Mouse (Mus musculus): ENCODE data around the gene Hs3st2. TPM values are rescaled to one million over a fixed set of nuclear protein-coding genes. Genes with fewer than 3 reads are reported as not detected.

Hs3st2 gene
- polyA plus RNA-seq, 1 experiment from 2014 or later = 0.07 TPM

DNA sequence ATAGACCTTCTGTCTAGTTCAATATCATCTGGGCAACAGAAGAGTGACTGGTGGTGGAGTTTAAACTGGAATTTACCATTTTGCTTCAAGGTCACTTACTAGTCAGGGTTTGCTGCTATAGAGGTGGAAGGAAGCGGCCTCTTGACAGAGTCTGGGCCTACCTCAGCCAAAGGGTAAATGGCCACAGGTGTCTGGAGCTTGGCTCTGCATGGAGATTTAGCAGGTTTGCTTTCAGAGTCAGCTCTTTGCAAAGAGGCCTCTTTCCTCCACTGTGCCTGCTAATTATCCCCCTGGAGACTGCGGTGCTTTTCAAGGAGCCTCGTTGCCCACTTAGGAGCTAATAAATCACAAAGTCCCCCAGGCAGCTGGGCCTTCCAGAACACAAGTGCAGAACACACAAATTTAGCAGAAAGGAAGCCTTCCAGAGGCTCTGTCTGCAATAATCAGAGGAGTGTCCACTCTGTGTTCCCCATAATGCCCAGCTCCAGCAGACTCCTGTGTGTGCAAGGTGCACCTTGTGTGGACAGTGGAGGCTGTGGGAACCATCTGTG lies 99.9 kb downstream of the Hs3st2 start:
- DNase-seq (ENCODE audit: low spot score) = peak; percentile 61
- peak; percentile 70; the same call in 1 of the 2 replicates for ATAC-seq (ENCODE audit: insufficient number of reproducible peaks, low FRiP score, low TSS enrichment, low read depth)
- Histone ChIP-seq H3K27me3 (ENCODE audit: control insufficient read depth, insufficient read depth, low read length) (no peaks in the 10 kb centered on the region), H3K27ac (replicated peaks; ENCODE audit: low read depth, low read length) (no peak overlapping the region), H3K4me3 (ENCODE audit: low read depth, low read length) (no peak overlapping the region), H3K9ac (ENCODE audit: low read length) (no peak overlapping the region), H3K4me1 (ENCODE audit: control insufficient read depth, insufficient read depth, low read length) (peaks cover 5% of the 10 kb centered on the region; the same call in 1 of the 2 replicates), H3K4me2 (ENCODE audit: low read depth, severe bottlenecking) (no peak overlapping the region), H3K9me3 (ENCODE audit: control insufficient read depth, low read length) (no peaks in the 10 kb centered on the region), H3K36me3 (ENCODE audit: control insufficient read depth, insufficient read depth, low read length) (no peaks in the 10 kb centered on the region)
- WGBS = 7% methylated on average over 3 of the region's 3 CpGs

DNA sequence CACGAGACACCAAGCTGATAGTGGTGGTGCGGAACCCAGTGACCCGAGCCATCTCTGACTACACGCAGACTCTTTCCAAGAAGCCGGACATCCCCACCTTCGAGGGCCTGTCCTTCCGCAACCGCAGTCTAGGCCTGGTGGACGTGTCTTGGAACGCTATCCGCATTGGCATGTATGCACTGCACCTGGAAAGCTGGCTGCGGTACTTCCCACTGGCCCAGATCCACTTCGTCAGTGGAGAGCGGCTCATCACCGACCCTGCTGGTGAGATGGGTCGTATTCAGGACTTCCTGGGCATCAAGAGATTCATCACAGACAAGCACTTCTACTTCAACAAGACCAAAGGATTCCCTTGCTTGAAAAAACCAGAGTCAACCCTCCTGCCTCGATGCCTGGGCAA lies 108.9 kb downstream of the Hs3st2 start:
- no peak overlapping the region for H3K4me3 ChIP-seq (ENCODE audit: low read depth, low read length)
- H3K9ac ChIP-seq (ENCODE audit: low read length) = no peak overlapping the region
- no peaks in the 10 kb centered on the region for H3K9me3 ChIP-seq (ENCODE audit: control insufficient read depth, low read length)
- H3K4me2 ChIP-seq (ENCODE audit: low read depth, severe bottlenecking) = no peak overlapping the region
- H3K27me3 ChIP-seq (ENCODE audit: control insufficient read depth, insufficient read depth, low read length) = no peaks in the 10 kb centered on the region
- no peaks in the 10 kb centered on the region for H3K4me1 ChIP-seq (ENCODE audit: control insufficient read depth, insufficient read depth, low read length)
- no peak for ATAC-seq (ENCODE audit: insufficient number of reproducible peaks, low FRiP score, low TSS enrichment, low read depth)
- 93% methylated on average over 17 of the region's 17 CpGs for WGBS
- DNase-seq (ENCODE audit: low spot score) = no peak
- no peak overlapping the region for H3K27ac ChIP-seq (replicated peaks; ENCODE audit: low read depth, low read length)
- H3K36me3 ChIP-seq (ENCODE audit: control insufficient read depth, insufficient read depth, low read length) = no peaks in the 10 kb centered on the region

DNA sequence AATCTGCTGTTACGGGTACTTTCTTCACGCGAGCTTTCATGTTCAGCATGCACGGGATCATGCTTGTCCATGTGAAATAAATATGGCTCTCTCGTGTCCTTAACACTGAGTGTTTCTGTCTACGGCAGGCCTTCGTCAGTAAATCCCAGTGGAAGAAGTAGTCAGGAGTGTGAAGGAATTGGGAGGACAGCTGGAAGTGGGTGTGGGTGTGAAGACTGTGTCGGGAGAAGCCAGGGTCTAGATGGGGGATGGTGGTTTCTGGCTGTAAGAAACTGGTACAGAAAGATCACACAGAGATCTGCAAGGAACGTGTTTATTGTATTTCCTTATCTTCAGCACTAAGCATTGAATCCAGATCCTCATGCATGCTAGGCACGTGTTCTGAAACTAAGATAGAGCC lies 110.0 kb downstream of the Hs3st2 start:
- H3K9ac ChIP-seq (ENCODE audit: low read length) = no peak overlapping the region
- no peaks in the 10 kb centered on the region for H3K36me3 ChIP-seq (ENCODE audit: control insufficient read depth, insufficient read depth, low read length)
- no peaks in the 10 kb centered on the region for H3K27me3 ChIP-seq (ENCODE audit: control insufficient read depth, insufficient read depth, low read length)
- 84% methylated on average over 10 of the region's 10 CpGs for WGBS
- H3K4me3 ChIP-seq (ENCODE audit: low read depth, low read length) = no peak overlapping the region
- no peaks in the 10 kb centered on the region for H3K9me3 ChIP-seq (ENCODE audit: control insufficient read depth, low read length)
- no peak overlapping the region for H3K27ac ChIP-seq (replicated peaks; ENCODE audit: low read depth, low read length)
- H3K4me1 ChIP-seq (ENCODE audit: control insufficient read depth, insufficient read depth, low read length) = no peaks in the 10 kb centered on the region
- ATAC-seq (ENCODE audit: insufficient number of reproducible peaks, low FRiP score, low TSS enrichment, low read depth) = no peak
- no peak for DNase-seq (ENCODE audit: low spot score)
- no peak overlapping the region for H3K4me2 ChIP-seq (ENCODE audit: low read depth, severe bottlenecking)

DNA sequence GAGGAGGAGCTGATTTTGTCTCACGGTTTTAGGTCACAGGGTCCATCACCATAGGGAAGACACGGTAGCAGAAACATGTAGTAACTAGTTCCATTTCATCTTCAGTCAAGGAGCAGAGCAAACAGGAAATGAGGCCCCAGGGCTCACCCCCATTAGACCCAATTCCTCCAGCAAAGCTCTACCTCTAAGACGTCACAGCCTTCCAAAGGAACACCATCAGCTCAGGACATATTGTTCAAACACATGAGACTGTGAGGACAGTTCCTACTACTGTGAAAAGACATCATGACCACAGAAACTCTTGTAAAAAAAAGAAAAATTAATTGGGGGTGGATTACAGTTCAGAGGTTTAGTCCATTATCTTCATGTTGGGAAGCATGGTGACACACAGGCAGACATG lies 125.1 kb downstream of the Hs3st2 start:
- no peaks in the 10 kb centered on the region for H3K27me3 ChIP-seq (ENCODE audit: control insufficient read depth, insufficient read depth, low read length)
- H3K4me3 ChIP-seq (ENCODE audit: low read depth, low read length) = no peak overlapping the region
- no peaks in the 10 kb centered on the region for H3K4me1 ChIP-seq (ENCODE audit: control insufficient read depth, insufficient read depth, low read length)
- whole genome bisulfite sequencing = 55% methylated on average over 3 of the region's 3 CpGs
- no peaks in the 10 kb centered on the region for H3K36me3 ChIP-seq (ENCODE audit: control insufficient read depth, insufficient read depth, low read length)
- DNase-seq (ENCODE audit: low spot score) (no peak), ATAC-seq (ENCODE audit: insufficient number of reproducible peaks, low FRiP score, low TSS enrichment, low read depth) (no peak)
- H3K9ac ChIP-seq (ENCODE audit: low read length) = no peak overlapping the region
- H3K9me3 ChIP-seq (ENCODE audit: control insufficient read depth, low read length) = 0 out of 2 replicates have a peak, but pooled peaks cover 2% of the 10 kb centered on the region
- H3K27ac ChIP-seq (replicated peaks; ENCODE audit: low read depth, low read length) = no peak overlapping the region
- H3K4me2 ChIP-seq (ENCODE audit: low read depth, severe bottlenecking) = no peak overlapping the region

DNA sequence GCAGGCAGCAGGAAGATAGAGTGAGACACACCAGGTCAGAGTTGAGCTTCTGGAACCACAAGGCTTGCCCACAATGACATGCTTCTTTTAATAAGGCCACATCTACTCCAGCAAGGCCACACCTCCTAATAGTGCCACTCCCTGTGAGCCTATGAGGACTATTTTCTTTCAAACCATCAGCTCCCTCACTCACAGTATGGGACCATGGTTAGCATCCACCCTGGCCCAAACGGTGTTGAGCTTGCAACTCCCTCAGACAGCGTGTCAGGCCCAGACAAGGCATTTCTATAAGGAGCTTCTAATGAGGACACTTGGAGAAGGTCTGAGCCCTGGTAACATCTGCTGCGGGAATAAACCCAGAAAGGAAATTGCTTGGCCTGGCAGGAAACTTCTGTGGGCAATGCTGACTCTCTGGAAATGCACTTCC lies 125.5 kb downstream of the Hs3st2 start:
- Histone ChIP-seq H3K9ac (ENCODE audit: low read length) (no peak overlapping the region), H3K4me3 (ENCODE audit: low read depth, low read length) (no peak overlapping the region), H3K9me3 (ENCODE audit: control insufficient read depth, low read length) (0 out of 2 replicates have a peak, but pooled peaks cover 2% of the 10 kb centered on the region), H3K4me1 (ENCODE audit: control insufficient read depth, insufficient read depth, low read length) (no peaks in the 10 kb centered on the region), H3K27me3 (ENCODE audit: control insufficient read depth, insufficient read depth, low read length) (no peaks in the 10 kb centered on the region), H3K27ac (replicated peaks; ENCODE audit: low read depth, low read length) (no peak overlapping the region), H3K36me3 (ENCODE audit: control insufficient read depth, insufficient read depth, low read length) (no peaks in the 10 kb centered on the region), H3K4me2 (ENCODE audit: low read depth, severe bottlenecking) (no peak overlapping the region)
- DNase-seq (ENCODE audit: low spot score) = no peak
- 79% methylated on average over 3 of the region's 3 CpGs for WGBS
- ATAC-seq (ENCODE audit: insufficient number of reproducible peaks, low FRiP score, low TSS enrichment, low read depth) = no peak

DNA sequence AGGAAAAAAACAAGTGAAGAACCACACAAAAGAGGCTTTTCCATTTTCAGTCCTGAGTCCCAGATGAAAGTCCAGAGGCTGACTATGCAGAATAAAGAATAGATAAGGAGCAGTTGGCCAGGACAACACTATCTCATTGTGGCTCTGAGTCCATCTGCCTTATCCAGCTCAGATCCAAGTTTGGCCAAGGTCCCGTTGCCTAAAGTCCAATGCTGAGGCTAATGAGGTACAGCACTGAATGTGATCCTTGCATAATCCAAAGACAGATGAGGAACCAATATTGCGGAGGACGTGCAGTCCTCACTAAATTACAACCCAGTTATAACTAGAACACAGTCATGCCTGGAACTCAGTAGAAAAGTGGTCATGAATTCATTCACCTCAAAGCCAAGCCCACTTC lies 130.5 kb downstream of the Hs3st2 start:
- 95% methylated on average over 3 of the region's 3 CpGs for WGBS
- Histone ChIP-seq H3K36me3 (ENCODE audit: control insufficient read depth, insufficient read depth, low read length) (no peaks in the 10 kb centered on the region), H3K4me1 (ENCODE audit: control insufficient read depth, insufficient read depth, low read length) (no peaks in the 10 kb centered on the region), H3K4me3 (ENCODE audit: low read depth, low read length) (no peak overlapping the region), H3K9me3 (ENCODE audit: control insufficient read depth, low read length) (0 out of 2 replicates have a peak, but pooled peaks cover 2% of the 10 kb centered on the region), H3K4me2 (ENCODE audit: low read depth, severe bottlenecking) (no peak overlapping the region), H3K27ac (replicated peaks; ENCODE audit: low read depth, low read length) (no peak overlapping the region), H3K27me3 (ENCODE audit: control insufficient read depth, insufficient read depth, low read length) (no peaks in the 10 kb centered on the region), H3K9ac (ENCODE audit: low read length) (no peak overlapping the region)
- no peak for DNase-seq (ENCODE audit: low spot score)
- no peak for ATAC-seq (ENCODE audit: insufficient number of reproducible peaks, low FRiP score, low TSS enrichment, low read depth)

DNA sequence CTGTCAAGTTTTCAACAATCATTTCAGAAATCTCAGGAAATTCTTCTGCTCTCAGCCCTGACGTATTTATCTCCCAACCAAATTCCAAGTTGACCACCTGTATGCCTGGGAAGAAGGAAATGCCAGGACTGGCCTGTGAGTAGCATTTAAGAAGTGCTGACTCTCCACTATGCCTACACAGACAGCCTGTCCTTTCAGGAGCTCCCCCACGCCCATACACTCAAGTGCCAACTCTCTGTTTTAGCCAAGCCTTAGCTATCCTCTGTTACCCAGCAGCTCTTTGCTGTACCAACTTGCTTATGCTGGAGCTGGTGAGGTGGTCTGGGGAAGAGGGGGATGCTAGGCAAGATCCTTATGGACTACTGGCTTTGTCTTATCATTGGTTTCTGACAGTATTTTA lies 137.4 kb downstream of the Hs3st2 start:
- no peak overlapping the region for H3K27ac ChIP-seq (replicated peaks; ENCODE audit: low read depth, low read length)
- H3K4me3 ChIP-seq (ENCODE audit: low read depth, low read length) = no peak overlapping the region
- no peaks in the 10 kb centered on the region for H3K4me1 ChIP-seq (ENCODE audit: control insufficient read depth, insufficient read depth, low read length)
- no peaks in the 10 kb centered on the region for H3K9me3 ChIP-seq (ENCODE audit: control insufficient read depth, low read length)
- H3K27me3 ChIP-seq (ENCODE audit: control insufficient read depth, insufficient read depth, low read length) = no peaks in the 10 kb centered on the region
- no peak for ATAC-seq (ENCODE audit: insufficient number of reproducible peaks, low FRiP score, low TSS enrichment, low read depth)
- 81% methylated on average over 2 of the region's 2 CpGs for WGBS
- H3K4me2 ChIP-seq (ENCODE audit: low read depth, severe bottlenecking) = no peak overlapping the region
- no peak for DNase-seq (ENCODE audit: low spot score)
- H3K9ac ChIP-seq (ENCODE audit: low read length) = no peak overlapping the region
- no peaks in the 10 kb centered on the region for H3K36me3 ChIP-seq (ENCODE audit: control insufficient read depth, insufficient read depth, low read length)

DNA sequence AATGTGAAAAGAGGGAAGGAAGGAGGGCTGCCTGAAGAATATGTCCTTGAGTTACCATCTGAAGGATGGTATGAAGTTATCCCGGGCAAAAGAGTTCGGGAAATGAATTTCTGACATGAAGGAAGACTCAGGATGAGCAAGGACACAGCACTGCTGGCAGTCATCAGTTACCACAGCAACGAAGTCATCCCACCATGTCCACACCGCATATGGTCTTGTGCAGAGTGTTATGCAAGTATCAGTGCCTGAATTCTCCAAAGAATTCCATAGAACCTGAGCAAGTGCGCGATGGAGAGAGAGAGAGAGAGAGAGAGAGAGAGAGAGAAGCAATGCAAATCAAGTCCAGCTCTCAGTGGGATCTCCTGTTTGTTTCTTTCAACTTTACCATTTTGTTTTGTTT lies 142.0 kb downstream of the Hs3st2 start:
- ATAC-seq (ENCODE audit: insufficient number of reproducible peaks, low FRiP score, low TSS enrichment, low read depth) (no peak), DNase-seq (ENCODE audit: low spot score) (no peak)
- H3K9ac ChIP-seq (ENCODE audit: low read length) = no peak overlapping the region
- H3K27ac ChIP-seq (replicated peaks; ENCODE audit: low read depth, low read length) = no peak overlapping the region
- WGBS = 92% methylated on average over 6 of the region's 6 CpGs
- H3K27me3 ChIP-seq (ENCODE audit: control insufficient read depth, insufficient read depth, low read length) = no peaks in the 10 kb centered on the region
- no peaks in the 10 kb centered on the region for H3K36me3 ChIP-seq (ENCODE audit: control insufficient read depth, insufficient read depth, low read length)
- H3K4me3 ChIP-seq (ENCODE audit: low read depth, low read length) = no peak overlapping the region
- no peak overlapping the region for H3K4me2 ChIP-seq (ENCODE audit: low read depth, severe bottlenecking)
- no peaks in the 10 kb centered on the region for H3K4me1 ChIP-seq (ENCODE audit: control insufficient read depth, insufficient read depth, low read length)
- H3K9me3 ChIP-seq (ENCODE audit: control insufficient read depth, low read length) = no peaks in the 10 kb centered on the region

DNA sequence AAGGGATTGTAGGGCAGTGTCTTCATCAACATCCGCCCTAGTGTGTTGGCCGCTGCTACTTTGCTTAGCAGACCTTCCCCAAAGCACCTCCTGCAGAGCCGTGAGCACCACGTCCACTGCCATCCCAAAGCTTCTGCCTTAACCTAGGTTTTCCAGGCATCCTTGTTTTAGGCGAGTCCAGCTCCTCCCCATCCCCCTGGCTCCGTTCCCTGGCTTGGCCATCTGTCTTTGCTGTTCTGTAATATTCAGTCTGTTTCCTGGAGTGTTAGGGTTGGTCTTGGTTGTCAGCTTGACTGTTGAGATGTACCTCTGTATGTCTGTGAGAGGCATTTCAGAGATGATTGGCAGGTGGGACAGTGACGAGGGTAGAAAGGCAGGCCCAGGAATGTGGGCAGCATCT lies 142.7 kb downstream of the Hs3st2 start:
- Histone ChIP-seq H3K4me2 (ENCODE audit: low read depth, severe bottlenecking) (no peak overlapping the region), H3K9me3 (ENCODE audit: control insufficient read depth, low read length) (no peaks in the 10 kb centered on the region), H3K27me3 (ENCODE audit: control insufficient read depth, insufficient read depth, low read length) (no peaks in the 10 kb centered on the region), H3K27ac (replicated peaks; ENCODE audit: low read depth, low read length) (no peak overlapping the region), H3K4me1 (ENCODE audit: control insufficient read depth, insufficient read depth, low read length) (no peaks in the 10 kb centered on the region), H3K9ac (ENCODE audit: low read length) (no peak overlapping the region), H3K4me3 (ENCODE audit: low read depth, low read length) (no peak overlapping the region), H3K36me3 (ENCODE audit: control insufficient read depth, insufficient read depth, low read length) (no peaks in the 10 kb centered on the region)
- DNase-seq (ENCODE audit: low spot score) = no peak
- 80% methylated on average over 7 of the region's 7 CpGs for WGBS
- ATAC-seq (ENCODE audit: insufficient number of reproducible peaks, low FRiP score, low TSS enrichment, low read depth) = no peak
